Mouse (Mus musculus) bone marrow macrophage, adult 2 months (primary cell): Measurements from ENCODE around the gene AB124611.

Experiments
- CTCF ChIP-seq: IDR thresholded peaks from 2 replicates; pipeline ENCODE4 v1.5.1; 2012; ENCODE audit warnings: low read depth, mild to moderate bottlenecking, low read length, moderate library complexity
- POLR2A ChIP-seq: IDR thresholded peaks from 2 replicates; pipeline ENCODE4 v1.6.1; 2012; ENCODE audit warnings: mild to moderate bottlenecking, low read depth, low read length, borderline replicate concordance

GRCm38 (mm10) chr9:21566538-21566937 is 40.6 kb downstream of the AB124611 start:
- TF ChIP-seq CTCF (no peak), POLR2A (no peak)
